Mouse (Mus musculus): ENCODE measurements around the gene Gm3317.
"Not testable (repeated sequence)": the region's sequence is repeated elsewhere in the genome, so short reads cannot be mapped to it uniquely, and the experiment has no call there.

Gm3317 gene

DNA sequence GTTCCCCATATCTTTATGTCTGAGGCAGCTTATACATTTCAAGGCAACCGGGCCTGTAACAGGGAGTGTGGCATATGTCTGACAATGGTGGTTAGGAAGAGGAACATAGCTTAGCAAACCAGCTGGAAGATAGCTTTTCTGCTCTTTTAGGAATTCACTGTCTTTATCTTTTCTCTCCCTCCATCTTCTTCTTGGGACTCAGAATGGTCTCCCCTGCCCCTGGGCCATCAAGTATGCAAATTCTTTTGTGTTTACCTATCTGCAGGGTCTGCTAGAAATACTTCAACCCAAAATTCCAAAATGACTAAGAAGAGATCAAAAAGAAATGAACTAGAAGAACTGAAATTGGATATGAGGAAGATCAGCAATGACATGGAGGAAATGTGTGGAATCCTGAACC is at the start of gene Gm3317:
TSS of gene Gm3317 (plus strand) at position 301 of the 400 bp plus-strand sequence.
- in situ Hi-C loops (cut with MboI; ENCODE audit: low pct_unique_long_range_greater_than_20kb in 1 of 2, low sequenced_read_pairs in 2 of 2, unreplicated experiment in 1 of 2) = not testable (repeated sequence)

DNA sequence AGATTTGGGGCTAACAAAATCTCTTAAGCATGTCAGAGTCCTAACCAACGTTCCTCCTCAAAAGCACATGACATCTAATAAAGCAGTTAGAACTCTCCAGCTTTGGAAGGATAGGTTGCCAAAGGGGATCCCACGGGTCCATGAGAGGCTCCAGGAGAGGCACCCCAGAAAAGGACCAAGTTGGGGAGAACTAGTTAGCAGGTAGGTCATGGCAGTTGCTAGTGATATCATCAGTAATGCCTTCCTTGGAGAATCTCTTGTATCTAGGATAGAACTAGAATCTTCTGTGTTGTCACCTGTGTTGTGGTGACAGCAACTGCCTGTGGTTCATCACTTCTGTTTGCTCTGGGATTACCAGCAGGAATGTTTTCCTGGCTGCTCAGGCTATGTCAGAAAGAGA is 33.1 kb upstream of the Gm3317 start, which contains the start of gene Gm8279:
TSS of gene Gm8279 (plus strand) at position 301 of the 400 bp plus-strand sequence.
- in situ Hi-C loops (cut with MboI; ENCODE audit: low pct_unique_long_range_greater_than_20kb in 1 of 2, low sequenced_read_pairs in 2 of 2, unreplicated experiment in 1 of 2) = not testable (repeated sequence)

DNA sequence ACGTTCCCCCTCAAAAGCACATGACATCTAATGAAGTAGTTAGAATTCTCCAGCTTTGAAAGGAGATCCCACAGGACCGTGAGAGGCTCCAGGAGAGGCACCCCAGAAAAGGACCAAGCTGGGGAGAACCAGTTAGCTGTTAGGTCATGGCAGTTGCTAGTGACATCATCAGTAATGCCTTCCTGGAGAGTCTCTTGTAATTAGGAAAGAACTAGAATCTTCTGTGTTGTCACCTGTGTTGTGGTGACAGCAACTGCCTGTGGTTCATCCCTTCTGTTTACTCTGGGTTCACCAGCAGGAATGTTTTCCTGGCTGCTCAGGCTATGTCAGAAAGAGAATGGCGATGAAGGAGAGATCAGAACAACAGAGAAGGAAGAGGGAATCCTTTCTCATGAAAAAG is 21.2 kb downstream of the Gm3317 start, which contains the start of gene Gm8271:
TSS of gene Gm8271 (plus strand) at position 301 of the 400 bp plus-strand sequence.
- in situ Hi-C loops (cut with MboI; ENCODE audit: low pct_unique_long_range_greater_than_20kb in 1 of 2, low sequenced_read_pairs in 2 of 2, unreplicated experiment in 1 of 2) = not testable (repeated sequence)
